Mouse (Mus musculus) gastrocnemius, postnatal 10 days (tissue): ENCODE results near the gene Hist1h4i. TPM values are rescaled to one million over a fixed set of nuclear protein-coding genes. Genes with fewer than 3 reads are reported as not detected.

Experiments used
- microRNA-seq, 2 experiments: library from miRNA; unstranded; fragments of <30 nt; microRNA quantifications; one replicate each; pipeline ENCODE4 v1.2.0; 2021
- total RNA-seq, 2 experiments: library from RNA; stranded (reverse); gene quantifications; 2 replicates each; pipeline ENCODE4 v1.2.3; 2021

Gene Hist1h4i
- total RNA-seq, 2 experiments from 2014 or later = 77.9 to 89.2 TPM

Small RNA genes within 50 kb of the gene (microRNA-seq; reads per million reads assigned to microRNA genes)
- gene Gm26300 (0 reads per million in 2 experiments), gene Gm44390 (0 reads per million in 2 experiments), gene Gm44486 (0 reads per million in 2 experiments)

Other genes starting within 250 kb of the Hist1h4i start
- 100 to 1,000 TPM; 140 to 150 TPM for gene Hist1h2bq, start 231.2 kb downstream of the Hist1h4i start, total RNA-seq
- gene Hist1h2ao, start 230.9 kb downstream of the Hist1h4i start, total RNA-seq = 100 to 1,000 TPM; 240 to 250 TPM
- 100 to 1,000 TPM; 345 to 353 TPM for gene Hist1h4m, start 229.6 kb downstream of the Hist1h4i start, total RNA-seq
- 10 to 100 TPM; 17.9 to 46.6 TPM for gene Hist1h4n, start 209.2 kb downstream of the Hist1h4i start, total RNA-seq
- gene Hist1h2ap, start 207.9 kb downstream of the Hist1h4i start, total RNA-seq = 100 to 1,000 TPM in 1 of 2 experiments, 10 to 100 TPM in 1; 86.5 to 153 TPM
- 100 to 1,000 TPM; 139 to 146 TPM for gene Hist1h2br, start 207.6 kb downstream of the Hist1h4i start, total RNA-seq
- 1 to 10 TPM in 1 of 2 experiments, under 1 TPM in 1; 0.73 to 1.2 TPM for gene Zfp184, start 96.3 kb downstream of the Hist1h4i start, total RNA-seq
- gene Pom121l2, start 60.2 kb downstream of the Hist1h4i start, total RNA-seq = not detected
- not detected for gene Prss16, start 31.6 kb downstream of the Hist1h4i start, total RNA-seq
- 100 to 1,000 TPM; 171 to 199 TPM for gene Hist1h2ah, start 5.8 kb downstream of the Hist1h4i start, total RNA-seq
- gene Hist1h2bk, start 5.5 kb downstream of the Hist1h4i start, total RNA-seq = 100 to 1,000 TPM; 209 to 249 TPM
- 100 to 1,000 TPM; 133 to 135 TPM for gene Hist1h2ag, start 1.6 kb upstream of the Hist1h4i start, total RNA-seq
- 100 to 1,000 TPM; 117 to 122 TPM for gene Hist1h2bj, start 1.9 kb upstream of the Hist1h4i start, total RNA-seq
- not detected for gene Vmn1r188, start 43.1 kb upstream of the Hist1h4i start, total RNA-seq
- not detected for gene Vmn1r189, start 64.5 kb upstream of the Hist1h4i start, total RNA-seq
- gene Vmn1r191, start 142.6 kb upstream of the Hist1h4i start, total RNA-seq = not detected
- not detected for gene Vmn1r192, start 149.8 kb upstream of the Hist1h4i start, total RNA-seq
- not detected for gene Vmn1r193, start 181.8 kb upstream of the Hist1h4i start, total RNA-seq
- not detected for gene Vmn1r194, start 202.9 kb upstream of the Hist1h4i start, total RNA-seq
- not detected for gene Vmn1r195, start 229.2 kb upstream of the Hist1h4i start, total RNA-seq
- not detected for gene Vmn1r196, start 248.6 kb upstream of the Hist1h4i start, total RNA-seq